Mouse (Mus musculus) thymus, postnatal 0 days (tissue): ENCODE results near the gene Ripply2. TPM values are rescaled to one million over a fixed set of nuclear protein-coding genes. Genes with fewer than 3 reads are reported as not detected.

ENCODE experiments used
- DNase-seq: peaks from one replicate; pipeline ENCODE4 v3.0.0-alpha.2; 2015; ENCODE audit warnings: low spot score
- polyA plus RNA-seq: library from polyadenylated mRNA; unstranded; fragments of >200 nt; fragmentation: Nextera tagmentation; extraction: Ambion mirVana; gene quantifications from 2 replicates; pipeline ENCODE4 v1.2.1, GENCODE M21; 2015

The Ripply2 gene
- polyA plus RNA-seq, 1 experiment from 2014 or later = not detected

GRCm38 (mm10) chr9:87025764-87026163 lies 10.4 kb downstream of the Ripply2 start:
- DNase-seq = peak; percentile 5

DNA sequence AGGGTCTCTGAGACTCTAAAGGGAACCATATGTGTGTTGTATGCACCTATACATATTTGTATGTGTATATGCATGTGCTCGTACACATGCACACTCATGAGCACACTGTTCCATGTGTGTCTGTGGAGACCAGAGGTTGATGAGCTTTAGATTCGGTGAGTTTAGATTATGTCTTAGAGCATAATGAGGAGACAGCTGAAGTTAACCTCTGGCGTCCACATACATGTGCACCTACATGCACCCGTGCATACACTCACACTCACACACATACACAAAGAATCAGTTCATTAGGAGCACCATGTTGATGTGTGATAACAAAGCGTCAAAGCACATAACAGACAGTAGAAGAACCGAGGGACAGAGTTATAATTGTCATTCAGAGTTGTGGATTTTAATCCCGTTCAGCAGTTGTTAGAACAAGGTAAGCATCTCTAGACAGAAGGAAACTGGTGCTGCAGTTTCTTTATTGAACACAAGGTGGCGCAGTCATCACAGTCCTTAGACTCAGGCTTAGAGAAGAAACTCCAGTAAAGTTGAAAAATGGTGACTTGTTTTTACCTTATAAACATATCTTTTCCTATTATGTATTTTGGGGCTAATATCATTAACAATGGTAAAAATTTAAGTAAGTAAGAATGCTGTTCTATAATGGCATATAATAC lies 12.2 kb downstream of the Ripply2 start:
- DNase-seq = peak; percentile 72

- no peak for DNase-seq
Observed at GRCm38 (mm10) chr9:87032196-87032595, 16.9 kb downstream of the Ripply2 start.

DNA sequence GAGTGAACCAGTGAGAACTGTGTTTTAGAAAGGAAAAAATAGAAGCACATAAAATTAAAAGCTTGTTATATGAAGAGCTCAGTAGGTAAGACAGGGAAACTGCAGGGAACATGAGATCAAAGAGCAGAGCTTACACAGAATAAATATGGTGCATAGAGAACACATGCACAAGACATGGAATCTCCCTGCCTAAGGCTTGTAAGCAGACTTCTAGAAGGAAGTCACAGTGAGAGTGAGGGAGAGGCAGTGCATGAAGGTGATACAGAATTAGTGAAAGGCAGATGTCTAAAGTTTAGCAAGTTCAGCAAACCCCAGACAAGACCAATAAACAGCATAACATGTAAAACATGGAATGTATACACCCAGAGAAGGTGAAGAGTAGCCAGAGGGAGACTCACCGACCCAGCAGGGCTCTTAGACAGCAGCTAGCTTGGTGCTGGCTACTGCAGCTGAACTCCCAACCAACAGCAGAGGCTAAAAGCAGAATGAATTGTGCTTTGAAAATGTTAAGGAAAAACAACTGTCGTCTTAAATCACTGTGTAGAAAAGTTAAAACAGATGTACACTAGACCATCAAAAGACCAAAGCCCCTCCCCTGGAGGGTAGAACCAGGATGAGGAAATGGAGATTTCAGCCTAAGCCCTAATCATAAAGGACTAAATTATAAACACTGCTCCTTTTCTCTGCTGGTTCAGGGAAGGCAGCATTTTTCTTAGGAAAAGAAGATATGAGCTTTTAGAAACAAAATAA lies 19.7 kb downstream of the Ripply2 start:
- DNase-seq = no peak

DNA sequence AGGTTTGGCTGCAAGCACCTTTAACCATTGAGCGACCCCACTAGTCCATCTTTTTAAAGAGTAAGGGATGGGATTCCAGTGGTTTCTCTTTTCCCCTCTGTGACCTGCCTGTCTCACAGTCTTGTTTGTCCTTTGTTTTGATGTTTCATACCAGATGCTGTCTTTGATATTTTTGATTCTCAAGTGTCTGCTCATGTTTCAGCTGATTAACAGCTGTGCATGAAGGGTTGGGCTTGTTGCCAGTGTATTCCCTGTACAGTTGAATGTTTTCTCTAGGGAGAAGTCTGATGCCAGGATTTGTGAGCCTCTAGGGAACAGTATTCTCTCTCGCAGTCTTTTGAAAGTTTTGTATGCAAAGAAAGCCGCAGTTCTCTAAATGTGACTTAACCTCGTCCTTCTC lies 34.1 kb downstream of the Ripply2 start:
- no peak for DNase-seq

- no peak for DNase-seq
Observed at GRCm38 (mm10) chr9:87055547-87056235, 40.4 kb downstream of the Ripply2 start.

- no peak for DNase-seq
Observed at GRCm38 (mm10) chr9:87062337-87062736, 47.0 kb downstream of the Ripply2 start.

- DNase-seq = no peak
Observed at GRCm38 (mm10) chr9:87068160-87068559, 52.8 kb downstream of the Ripply2 start.

Other genes with a start within 250 kb of the Ripply2 start
- gene Snap91, start 134.9 kb upstream of the Ripply2 start, polyA plus RNA-seq = 8.5 and 9.6 TPM in 2 replicates
- gene Cyb5r4, start 6.5 kb downstream of the Ripply2 start, polyA plus RNA-seq = 63.4 and 65.5 TPM in 2 replicates
- 0.05 and 0.21 TPM in 2 replicates for gene Mrap2, start 128.8 kb downstream of the Ripply2 start, polyA plus RNA-seq
- 3.2 and 3.6 TPM in 2 replicates for gene Cep162, start 240.0 kb downstream of the Ripply2 start, polyA plus RNA-seq